Mouse (Mus musculus) heart, postnatal 0 days (tissue): ENCODE measurements at regions not wholly inside any gene's neighbourhood (a gene's known extent, or its start where the extent isn't known, plus 50 kb on each side); places are given as distances from the start of the nearest gene placed in this dataset.

Source experiments
- CTCF ChIP-seq: IDR thresholded peaks from 2 replicates; pipeline ENCODE4 v1.5.1; 2016; ENCODE audit warnings: antibody characterized with exemption, control low read depth, low read depth
- EP300 ChIP-seq: IDR thresholded peaks from 2 replicates; pipeline ENCODE4 v1.6.1; 2016; ENCODE audit warnings: antibody characterized with exemption, low read depth

GRCm38 (mm10) chr12:26533641-26534151, 64.7 kb downstream of the Cmpk2 start:
- no peak for TF ChIP-seq CTCF
- TF ChIP-seq EP300, result no peak
